8 mouse cellular contexts compared by ENCODE assay signal in the genomic region with DNA sequence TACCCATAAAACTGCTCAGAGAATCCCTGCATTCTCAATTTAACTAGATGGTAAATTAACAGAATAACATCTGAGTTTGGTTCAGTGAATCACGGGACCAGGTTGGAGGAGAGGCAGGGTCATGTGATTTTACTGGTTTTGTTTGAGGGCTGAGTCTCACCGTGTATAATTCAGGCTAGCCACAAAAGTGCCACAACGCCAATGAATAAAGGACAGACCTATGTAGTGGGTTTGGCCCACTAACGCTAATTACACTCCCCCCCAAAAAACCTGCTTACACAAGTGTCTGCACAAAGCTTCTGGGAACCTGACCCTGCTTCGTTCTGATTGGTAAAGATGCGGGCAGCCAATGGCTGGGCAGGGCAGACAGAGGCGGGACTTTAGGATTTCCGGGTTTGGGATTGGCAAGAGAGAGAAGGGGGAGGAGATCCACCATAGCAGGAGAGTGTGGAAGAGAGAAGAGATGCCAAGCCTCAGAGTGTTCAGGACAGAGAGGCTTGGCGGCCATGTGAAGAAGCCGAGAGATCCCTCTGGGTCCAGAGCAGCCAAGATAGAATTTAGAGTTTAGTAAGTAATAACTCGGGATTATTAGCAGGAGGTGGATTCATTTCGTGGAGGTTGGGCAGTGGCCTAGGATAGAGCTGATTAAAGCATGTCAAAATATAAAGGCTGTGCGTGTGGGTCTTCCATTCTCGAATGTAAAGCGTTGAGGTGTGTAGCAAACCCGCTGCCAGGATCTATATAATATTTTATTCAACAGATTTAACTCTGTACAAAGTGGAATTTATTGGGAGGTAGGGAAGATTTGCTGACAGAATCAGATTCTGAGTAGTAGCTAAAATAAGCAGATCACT. TPM values are rescaled to one million over a fixed set of nuclear protein-coding genes. Genes with fewer than 3 reads are reported as not detected.
DNase-seq lines count a peak whose midpoint lies in the region; ATAC-seq and TF ChIP-seq lines count a peak whose summit lies in the region.

No protein-coding gene starts in this region.

- H3K27ac ChIP-seq in heart, embryonic 11.5 days (ENCODE audit: low read depth, low read length): peak overlapping the region; percentile 46; the same call in 1 of the 2 replicates
- H3K27ac ChIP-seq in kidney, embryonic 16.5 days (ENCODE audit: low read length): peak overlapping the region; percentile 81
- H3K27ac ChIP-seq in liver, adult 2 months (replicated peaks; ENCODE audit: insufficient read depth, low read depth, low read length): peak overlapping the region; percentile 26; the same call in 1 of the 2 replicates

- H3K79me2 ChIP-seq in C2C12 (ENCODE audit: control insufficient read depth, insufficient read depth): no peaks in the 10 kb centered on the region
- H3K79me2 ChIP-seq in liver, adult 2 months (ENCODE audit: control insufficient read depth, insufficient read depth, low read length): no peaks in the 10 kb centered on the region
- no peaks in the 10 kb centered on the region for H3K79me2 ChIP-seq in myocyte (ENCODE audit: control insufficient read depth, insufficient read depth)

- peak overlapping the region; percentile 12 for H3ac ChIP-seq in C2C12 (ENCODE audit: control insufficient read depth, insufficient read length, low read depth)
- H3ac ChIP-seq in myocyte (ENCODE audit: control insufficient read depth, insufficient read length): no peak overlapping the region

- H3K4me1 ChIP-seq in erythroblast, embryonic 14.5 days (ENCODE audit: control insufficient read depth): peaks cover 17% of the 10 kb centered on the region
- H3K4me1 ChIP-seq in heart, embryonic 11.5 days (ENCODE audit: control insufficient read depth, insufficient read depth, low read length): peaks cover 2% of the 10 kb centered on the region; the same call in 1 of the 2 replicates
- peaks cover 11% of the 10 kb centered on the region; the same call in 1 of the 2 replicates for H3K4me1 ChIP-seq in kidney, embryonic 16.5 days (ENCODE audit: insufficient read depth, low read length)
- no peaks in the 10 kb centered on the region for H3K4me1 ChIP-seq in liver, adult 2 months (ENCODE audit: control insufficient read depth, insufficient read depth, low read length)

- TF ChIP-seq POLR2A in brain, embryonic 14.5 days (IDR thresholded peaks at IDR 0.05; ENCODE audit: borderline replicate concordance, extremely low read depth, insufficient read depth, insufficient read length, poor library complexity, severe bottlenecking): peak; percentile 66; the same call in 1 of the 2 replicates
- 0 out of 2 replicates have a peak, but pooled peaks have one; percentile 22 for TF ChIP-seq POLR2A in liver, adult 2 months (IDR thresholded peaks at IDR 0.05; ENCODE audit: extremely low read depth, insufficient read depth, low read length)
- peak; percentile 59 for TF ChIP-seq POLR2A in myocyte (IDR thresholded peaks at IDR 0.05; ENCODE audit: insufficient read length, low read depth)

- H3K36me3 ChIP-seq in C2C12 (ENCODE audit: control insufficient read depth, insufficient read depth) (no peaks in the 10 kb centered on the region), myocyte (ENCODE audit: control insufficient read depth, insufficient read depth) (no peaks in the 10 kb centered on the region)
- H3K36me3 ChIP-seq in erythroblast, embryonic 14.5 days (ENCODE audit: control insufficient read depth): no peaks in the 10 kb centered on the region
- H3K36me3 ChIP-seq in heart, embryonic 11.5 days (ENCODE audit: control insufficient read depth, insufficient read depth, low read length): no peaks in the 10 kb centered on the region
- H3K36me3 ChIP-seq in kidney, embryonic 16.5 days (ENCODE audit: insufficient read depth, low read length): no peaks in the 10 kb centered on the region
- no peaks in the 10 kb centered on the region for H3K36me3 ChIP-seq in liver, adult 2 months (ENCODE audit: control insufficient read depth, insufficient read depth, low read length)
- no peaks in the 10 kb centered on the region for H3K36me3 ChIP-seq in splenic B cell, adult 2 months (ENCODE audit: control insufficient read depth, insufficient read depth, low read length, poor library complexity, severe bottlenecking)

- WGBS in heart, embryonic 11.5 days (ENCODE audit: insufficient replicate concordance): 5% methylated on average over 16 of the region's 16 CpGs
- 1% methylated on average over 16 of the region's 16 CpGs for WGBS in kidney, embryonic 16.5 days
- WGBS in liver, adult 2 months: 2% methylated on average over 16 of the region's 16 CpGs

- no peaks in the 10 kb centered on the region for H3K9me3 ChIP-seq in erythroblast, embryonic 14.5 days (ENCODE audit: control insufficient read depth, low read length)
- no peaks in the 10 kb centered on the region for H3K9me3 ChIP-seq in heart, embryonic 11.5 days (replicated peaks; ENCODE audit: control insufficient read depth, low read length)
- no peaks in the 10 kb centered on the region for H3K9me3 ChIP-seq in kidney, embryonic 16.5 days (ENCODE audit: low read length)

- peak; percentile 98 for DNase-seq in brain, embryonic 14.5 days (ENCODE audit: low read depth)
- DNase-seq in liver, adult 2 months (ENCODE audit: extremely low read depth, low read depth, low spot score): peak; percentile 86
- DNase-seq in splenic B cell, adult 2 months (ENCODE audit: low read depth, low spot score): peak; percentile 85

- peak overlapping the region; percentile 78 for H3K9ac ChIP-seq in heart, embryonic 11.5 days (ENCODE audit: low read depth, low read length)
- H3K9ac ChIP-seq in kidney, embryonic 16.5 days (replicated peaks; ENCODE audit: low read length): peak overlapping the region; percentile 76
- H3K9ac ChIP-seq in liver, adult 2 months (ENCODE audit: low read depth, low read length): peak overlapping the region; percentile 40

- TF ChIP-seq CTCF in C2C12 (IDR thresholded peaks at IDR 0.05; ENCODE audit: control insufficient read depth, insufficient read depth, insufficient read length): no peak
- TF ChIP-seq CTCF in brain, embryonic 14.5 days (IDR thresholded peaks at IDR 0.05; ENCODE audit: borderline replicate concordance, extremely low read depth, insufficient read depth, insufficient read length): no peak
- no peak for TF ChIP-seq CTCF in liver, adult 2 months (IDR thresholded peaks at IDR 0.05; ENCODE audit: low read depth, low read length)

- peak; percentile 93 for ATAC-seq in heart, embryonic 11.5 days (replicated peaks; ENCODE audit: insufficient number of reproducible peaks, low FRiP score, low TSS enrichment)
- ATAC-seq in kidney, embryonic 16.5 days (ENCODE audit: low FRiP score, low TSS enrichment): peak; percentile 98

- H3K27me3 ChIP-seq in C2C12 (ENCODE audit: control insufficient read depth, insufficient read depth, insufficient read length) (no peaks in the 10 kb centered on the region), myocyte (ENCODE audit: control insufficient read depth, insufficient read depth, insufficient read length) (no peaks in the 10 kb centered on the region)
- no peaks in the 10 kb centered on the region for H3K27me3 ChIP-seq in erythroblast, embryonic 14.5 days (ENCODE audit: control insufficient read depth)
- H3K27me3 ChIP-seq in heart, embryonic 11.5 days (ENCODE audit: control insufficient read depth, insufficient read depth, low read length): no peaks in the 10 kb centered on the region
- no peaks in the 10 kb centered on the region for H3K27me3 ChIP-seq in kidney, embryonic 16.5 days (ENCODE audit: insufficient read depth, low read length)
- no peaks in the 10 kb centered on the region for H3K27me3 ChIP-seq in liver, adult 2 months (ENCODE audit: control insufficient read depth, insufficient read depth, low read length)
- H3K27me3 ChIP-seq in splenic B cell, adult 2 months (ENCODE audit: control insufficient read depth, insufficient read depth, low read length, poor library complexity, severe bottlenecking): no peaks in the 10 kb centered on the region

- H3K4me3 ChIP-seq in C2C12 (ENCODE audit: insufficient read depth, poor library complexity, severe bottlenecking): peak overlapping the region; percentile 15
- H3K4me3 ChIP-seq in erythroblast, embryonic 14.5 days (replicated peaks): peak overlapping the region; percentile 58
- H3K4me3 ChIP-seq in heart, embryonic 11.5 days (ENCODE audit: low read depth, low read length): peak overlapping the region; percentile 54
- peak overlapping the region; percentile 60 for H3K4me3 ChIP-seq in kidney, embryonic 16.5 days (ENCODE audit: low read length)
- peak overlapping the region; percentile 43 for H3K4me3 ChIP-seq in liver, adult 2 months (ENCODE audit: insufficient read depth, low read depth, low read length)
- H3K4me3 ChIP-seq in myocyte: peak overlapping the region; percentile 21

- H3K79me3 ChIP-seq in C2C12 (ENCODE audit: low read depth): no peaks in the 10 kb centered on the region

- H3K4me2 ChIP-seq in heart, embryonic 11.5 days: peak overlapping the region; percentile 72
- peak overlapping the region; percentile 63 for H3K4me2 ChIP-seq in kidney, embryonic 16.5 days (replicated peaks; ENCODE audit: low read depth, low read length)
- H3K4me2 ChIP-seq in myocyte (ENCODE audit: low read depth): peak overlapping the region; percentile 91

RNA-seq across cellular contexts. Expression of a gene that starts 12.8 kb away (rescaled TPM):
- polyA plus RNA-seq in C2C12 (2012; fragmentation: generic; extraction: Trizol) (not detected), myocyte (2012; fragmentation: generic; extraction: Trizol) (not detected)
- polyA plus RNA-seq in brain, embryonic 14.5 days (2012; rRNA removed): 3.6 and 4.1 TPM in 2 replicates
- polyA plus RNA-seq in erythroblast, embryonic 14.5 days (2012): not detected in 2 replicates
- polyA plus RNA-seq in heart, embryonic 11.5 days (2014; fragmentation: Nextera tagmentation; extraction: Ambion mirVana): not detected in 2 replicates
- polyA plus RNA-seq in kidney, embryonic 16.5 days (2015; fragmentation: Nextera tagmentation; extraction: Ambion mirVana): not detected in 2 replicates
- not detected in 2 replicates for total RNA-seq in liver, adult 2 months (2014; rRNA removed)
- polyA plus RNA-seq in liver, adult 2 months (2012; rRNA removed): not detected in 2 replicates

RNA-seq across cellular contexts. Expression of a gene that starts 17.6 kb away (rescaled TPM):
- polyA plus RNA-seq in C2C12 (2012; fragmentation: generic; extraction: Trizol) (0.25 TPM), myocyte (2012; fragmentation: generic; extraction: Trizol) (0.49 TPM)
- polyA plus RNA-seq in brain, embryonic 14.5 days (2012; rRNA removed): 38.6 and 40.1 TPM in 2 replicates
- not detected in 2 replicates for polyA plus RNA-seq in erythroblast, embryonic 14.5 days (2012)
- 9.0 and 12.3 TPM in 2 replicates for polyA plus RNA-seq in heart, embryonic 11.5 days (2014; fragmentation: Nextera tagmentation; extraction: Ambion mirVana)
- polyA plus RNA-seq in kidney, embryonic 16.5 days (2015; fragmentation: Nextera tagmentation; extraction: Ambion mirVana): 20.0 and 23.0 TPM in 2 replicates
- total RNA-seq in liver, adult 2 months (2014; rRNA removed): 2.4 and 3.2 TPM in 2 replicates
- 11.7 and 14.8 TPM in 2 replicates for polyA plus RNA-seq in liver, adult 2 months (2012; rRNA removed)

RNA-seq across cellular contexts. Expression of a gene that starts 28.3 kb away (rescaled TPM):
- 0.88 TPM for polyA plus RNA-seq in C2C12 (2012; fragmentation: generic; extraction: Trizol)
- polyA plus RNA-seq in brain, embryonic 14.5 days (2012; rRNA removed): 3.0 and 4.6 TPM in 2 replicates
- polyA plus RNA-seq in erythroblast, embryonic 14.5 days (2012): not detected in 2 replicates
- polyA plus RNA-seq in heart, embryonic 11.5 days (2014; fragmentation: Nextera tagmentation; extraction: Ambion mirVana): 1.5 and 1.6 TPM in 2 replicates
- polyA plus RNA-seq in kidney, embryonic 16.5 days (2015; fragmentation: Nextera tagmentation; extraction: Ambion mirVana): 7.6 and 7.9 TPM in 2 replicates
- 0.28 and 0.81 TPM in 2 replicates for total RNA-seq in liver, adult 2 months (2014; rRNA removed)
- polyA plus RNA-seq in liver, adult 2 months (2012; rRNA removed): 2.4 and 2.5 TPM in 2 replicates
- 2.3 TPM for polyA plus RNA-seq in myocyte (2012; fragmentation: generic; extraction: Trizol)

RNA-seq across cellular contexts. Expression of a gene that starts 35.3 kb away (rescaled TPM):
- 76.2 TPM for polyA plus RNA-seq in C2C12 (2012; fragmentation: generic; extraction: Trizol)
- 24.1 and 33.6 TPM in 2 replicates for polyA plus RNA-seq in brain, embryonic 14.5 days (2012; rRNA removed)
- 0.13 and 0.15 TPM in 2 replicates for polyA plus RNA-seq in erythroblast, embryonic 14.5 days (2012)
- 67.0 and 70.6 TPM in 2 replicates for polyA plus RNA-seq in heart, embryonic 11.5 days (2014; fragmentation: Nextera tagmentation; extraction: Ambion mirVana)
- polyA plus RNA-seq in kidney, embryonic 16.5 days (2015; fragmentation: Nextera tagmentation; extraction: Ambion mirVana): 62.3 and 63.9 TPM in 2 replicates
- total RNA-seq in liver, adult 2 months (2014; rRNA removed): 3.1 and 6.8 TPM in 2 replicates
- 5.5 and 6.1 TPM in 2 replicates for polyA plus RNA-seq in liver, adult 2 months (2012; rRNA removed)
- polyA plus RNA-seq in myocyte (2012; fragmentation: generic; extraction: Trizol): 56.4 TPM

RNA-seq across cellular contexts. Expression of a gene that starts 38.3 kb away (rescaled TPM):
- polyA plus RNA-seq in C2C12 (2012; fragmentation: generic; extraction: Trizol) (625 TPM), myocyte (2012; fragmentation: generic; extraction: Trizol) (695 TPM)
- polyA plus RNA-seq in brain, embryonic 14.5 days (2012; rRNA removed): 2,015 and 2,036 TPM in 2 replicates
- polyA plus RNA-seq in erythroblast, embryonic 14.5 days (2012): 7.0 and 11.1 TPM in 2 replicates
- polyA plus RNA-seq in heart, embryonic 11.5 days (2014; fragmentation: Nextera tagmentation; extraction: Ambion mirVana): 719 and 795 TPM in 2 replicates
- 897 and 905 TPM in 2 replicates for polyA plus RNA-seq in kidney, embryonic 16.5 days (2015; fragmentation: Nextera tagmentation; extraction: Ambion mirVana)
- 1,005 and 1,133 TPM in 2 replicates for total RNA-seq in liver, adult 2 months (2014; rRNA removed)
- 292 and 293 TPM in 2 replicates for polyA plus RNA-seq in liver, adult 2 months (2012; rRNA removed)

Comparison
In these comparisons a context has a peak if more than half of its experiments do, and no peak if none do; other contexts are left out.
1. Peak in every context shown above with its lines: DNase-seq, ATAC-seq, H3K4me3 ChIP-seq and H3K27ac ChIP-seq.
2. H3K27ac ChIP-seq: peak in every context shown above with its lines; median percentile 81 in kidney, embryonic 16.5 days; 46 in heart, embryonic 11.5 days; 26 in liver, adult 2 months.